Mouse (Mus musculus): Measurements from ENCODE around the gene Mdga2. TPM values are rescaled to one million over a fixed set of nuclear protein-coding genes. Genes with fewer than 3 reads are reported as not detected.

Gene Mdga2
- total RNA-seq (2012; rRNA removed) (not detected in 2 replicates), polyA plus RNA-seq (2012; ENCODE audit: insufficient read depth in 1 of 2, insufficient read length in 2 of 2, low read depth in 1 of 2, low replicate concordance in 2 of 2, missing spikeins in 1 of 2) (1 to 10 TPM in 1 of 2 experiments, not detected in 1; 2.1 TPM)

DNA sequence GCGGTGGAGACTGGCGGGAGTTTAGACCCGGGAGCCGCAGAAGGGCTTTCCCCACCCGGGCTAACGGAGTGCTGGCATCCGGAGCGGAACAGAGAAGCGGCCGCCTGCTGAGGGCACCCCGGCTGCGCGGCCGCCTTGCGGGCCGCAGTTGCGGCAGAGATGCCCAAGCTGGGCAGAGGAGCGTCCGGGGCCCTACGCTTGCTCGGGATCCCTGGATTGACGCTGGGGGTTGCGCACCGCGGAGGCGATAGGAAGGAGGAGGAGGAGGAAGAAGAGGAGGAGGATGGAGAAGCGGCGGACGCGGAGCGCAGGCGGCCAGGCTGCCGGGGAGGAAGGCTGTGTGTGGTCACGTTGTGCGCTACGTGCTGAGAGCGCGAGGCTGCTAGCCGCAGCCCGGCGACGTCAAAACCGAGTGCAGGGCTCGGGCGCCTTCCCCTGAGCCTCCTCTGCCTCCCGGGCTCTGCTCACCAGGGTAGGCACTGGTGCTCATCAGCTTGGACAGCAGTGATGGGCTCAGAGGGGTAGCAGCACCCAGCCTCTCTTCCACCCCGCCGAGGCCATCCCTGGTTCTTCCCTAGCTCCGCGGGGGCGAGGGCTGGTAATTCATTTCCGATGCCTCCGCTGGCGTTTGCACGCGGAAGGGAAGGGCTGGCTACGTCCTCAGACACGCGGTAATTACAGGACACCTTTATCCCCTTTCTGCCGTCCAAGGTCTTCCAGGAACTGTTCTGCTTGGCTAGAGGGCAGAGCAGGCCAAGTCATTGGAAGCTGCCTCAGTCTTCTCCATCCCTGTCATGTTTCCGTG is at the start of gene Mdga2:
Gene Mdga2, minus strand, starts transcription at position 329 of the 805 bp plus-strand sequence.
- Histone ChIP-seq H3K4me3 (ENCODE audit: control insufficient read depth in 1 of 2, insufficient read depth in 1 of 2, low read depth in 2 of 2, low read length in 2 of 2) (no peak within 1 kb of the TSS), H3K79me2 (ENCODE audit: control insufficient read depth, insufficient read depth, low read length, poor library complexity) (no peaks in the 10 kb centered on the region)
- no peak for DNase-seq (ENCODE audit: low read depth, low spot score)

DNA sequence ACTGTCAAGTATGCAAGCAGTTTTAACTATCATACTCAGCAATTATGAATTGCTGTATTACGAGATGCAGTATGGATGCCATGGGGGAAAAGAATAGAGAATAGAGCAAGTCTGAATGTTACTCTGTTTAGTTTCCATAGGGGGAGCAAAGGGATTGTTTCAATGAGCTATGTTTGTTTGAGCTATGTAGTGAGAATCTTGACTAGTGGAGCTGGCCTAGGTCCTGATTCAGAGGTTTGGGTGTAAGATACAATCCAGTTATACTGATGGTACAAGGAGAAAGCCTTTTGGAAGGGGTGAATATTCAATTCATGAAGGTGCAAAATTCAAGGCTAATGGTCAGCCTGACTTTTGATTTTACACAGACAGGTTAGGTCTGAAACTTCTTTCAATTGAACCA is 45.1 kb upstream of the Mdga2 start:
- no peak overlapping the region for H3K27ac ChIP-seq (ENCODE audit: control insufficient read depth, low read depth, low read length)
- TF ChIP-seq MEF2A (IDR thresholded peaks at IDR 0.05; ENCODE audit: extremely low read depth, insufficient replicate concordance, low read depth, low read length, poor library complexity, severe bottlenecking) (no peak), ZNF384 (IDR thresholded peaks at IDR 0.05; ENCODE audit: low read depth, low read length) (no peak), UBTF (IDR thresholded peaks at IDR 0.05; ENCODE audit: borderline replicate concordance, insufficient read depth, low read depth, low read length) (no peak), CTCF (IDR thresholded peaks at IDR 0.05 in 2 of 3, conservative IDR thresholded peaks at IDR 0.05 in 1 of 3; ENCODE audit: control insufficient read depth in 1 of 3, insufficient read depth in 1 of 3, low read depth in 2 of 3, low read length in 3 of 3, poor library complexity in 1 of 3, severe bottlenecking in 1 of 3) (peak in 1 of 3 experiments; percentile 9; a peak in 1 of 6 replicates), ZC3H11A (IDR thresholded peaks at IDR 0.05; ENCODE audit: low read depth, low read length) (0 out of 2 replicates have a peak, but pooled peaks have one; percentile 1), RAD21 (IDR thresholded peaks at IDR 0.05; ENCODE audit: low read depth, low read length) (peak; percentile 28), NRF1 (IDR thresholded peaks at IDR 0.05; ENCODE audit: insufficient read depth, low read depth, low read length, poor library complexity, severe bottlenecking) (no peak)
- no peak overlapping the region for H3K9ac ChIP-seq (ENCODE audit: control insufficient read depth, low read depth, low read length, poor library complexity, severe bottlenecking)
- H3K4me3 ChIP-seq (ENCODE audit: control insufficient read depth in 1 of 2, insufficient read depth in 1 of 2, low read depth in 2 of 2, low read length in 2 of 2), result no peak overlapping the region
- H3K79me2 ChIP-seq (ENCODE audit: control insufficient read depth, insufficient read depth, low read length, poor library complexity), result no peaks in the 10 kb centered on the region
- H3K36me3 ChIP-seq (ENCODE audit: control insufficient read depth in 1 of 2, insufficient read depth in 2 of 2, low read length in 2 of 2), result no peaks in the 10 kb centered on the region
- H3K27me3 ChIP-seq (ENCODE audit: control insufficient read depth in 1 of 2, insufficient read depth in 2 of 2, low read length in 2 of 2), result no peaks in the 10 kb centered on the region
- no peaks in the 10 kb centered on the region for H3K4me1 ChIP-seq (ENCODE audit: control insufficient read depth in 1 of 2, insufficient read depth in 2 of 2, low read length in 2 of 2)
- H3K9me3 ChIP-seq (replicated peaks; ENCODE audit: insufficient read depth, low read length), result no peaks in the 10 kb centered on the region
- peak; percentile 52 for DNase-seq (ENCODE audit: low read depth, low spot score)

More for the DNA sequence above, at the start of gene Mdga2:
- no peaks in the 10 kb centered on the region for H3K9me3 ChIP-seq (replicated peaks; ENCODE audit: insufficient read depth, low read length)
- no peaks in the 10 kb centered on the region for H3K4me1 ChIP-seq (ENCODE audit: control insufficient read depth in 1 of 2, insufficient read depth in 2 of 2, low read length in 2 of 2)
- H3K9ac ChIP-seq (ENCODE audit: control insufficient read depth, low read depth, low read length, poor library complexity, severe bottlenecking), result no peak within 1 kb of the TSS
- no peaks in the 10 kb centered on the region for H3K27me3 ChIP-seq (ENCODE audit: control insufficient read depth in 1 of 2, insufficient read depth in 2 of 2, low read length in 2 of 2)
- no peak for TF ChIP-seq POLR2AphosphoS5 (IDR thresholded peaks at IDR 0.05; ENCODE audit: borderline replicate concordance, low read depth, low read length)
- TF ChIP-seq ZMIZ1 (IDR thresholded peaks at IDR 0.05; ENCODE audit: low read depth, low read length), result no peak
- no peak for TF ChIP-seq ZC3H11A (IDR thresholded peaks at IDR 0.05; ENCODE audit: low read depth, low read length)
- no peak for TF ChIP-seq RCOR1 (IDR thresholded peaks at IDR 0.05; ENCODE audit: low read depth, low read length)
- TF ChIP-seq MXI1 (IDR thresholded peaks at IDR 0.05; ENCODE audit: low read depth, low read length), result no peak
- TF ChIP-seq POLR2AphosphoS2 (IDR thresholded peaks at IDR 0.05; ENCODE audit: low read length), result no peak
- TF ChIP-seq TBP (IDR thresholded peaks at IDR 0.05; ENCODE audit: low read depth, low read length), result no peak
- no peaks in the 10 kb centered on the region for H3K36me3 ChIP-seq (ENCODE audit: control insufficient read depth in 1 of 2, insufficient read depth in 2 of 2, low read length in 2 of 2)
- no peak within 1 kb of the TSS for H3K27ac ChIP-seq (ENCODE audit: control insufficient read depth, low read depth, low read length)
